Mouse (Mus musculus): ENCODE measurements at regions not wholly inside any gene's neighbourhood (a gene's known extent, or its start where the extent isn't known, plus 50 kb on each side); places are given as distances from the start of the nearest gene placed in this dataset.
A peak's percentile ranks its signal among the peaks of the same experiment; 100 is the strongest.

DNA sequence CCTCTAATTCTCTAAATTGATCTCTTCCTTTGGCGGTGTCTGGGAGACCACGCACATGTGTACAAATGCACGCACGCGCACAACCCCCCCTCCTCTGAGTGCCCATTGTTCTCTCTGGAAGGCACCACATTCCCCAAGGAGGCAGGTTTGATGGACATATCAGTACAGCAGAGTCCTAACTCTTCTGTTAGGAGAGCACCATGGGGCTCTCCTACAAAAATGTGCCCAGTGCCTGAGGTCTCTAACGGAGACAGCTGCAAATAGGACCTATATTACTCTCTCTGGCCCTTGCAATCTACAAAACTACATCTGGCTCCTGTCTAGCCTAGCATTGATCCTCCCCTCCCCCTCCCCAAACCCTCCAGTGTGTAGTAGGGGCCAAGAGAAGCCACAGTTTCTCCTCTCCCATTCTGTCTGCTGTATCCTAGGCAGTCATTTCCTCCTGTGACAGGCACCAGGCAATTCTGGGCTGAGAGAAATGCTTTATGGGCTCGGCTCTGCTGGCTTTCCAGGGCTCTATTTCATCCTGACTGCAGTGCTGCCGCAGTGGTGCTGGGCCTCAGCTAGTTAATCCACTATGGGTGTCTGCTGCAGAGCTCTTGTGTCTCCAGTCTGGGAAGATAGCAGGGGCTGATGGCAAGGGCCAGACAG lies 340.6 kb downstream of the Rps24 start:
- DNase-seq (ENCODE audit: low spot score): no peak

DNA sequence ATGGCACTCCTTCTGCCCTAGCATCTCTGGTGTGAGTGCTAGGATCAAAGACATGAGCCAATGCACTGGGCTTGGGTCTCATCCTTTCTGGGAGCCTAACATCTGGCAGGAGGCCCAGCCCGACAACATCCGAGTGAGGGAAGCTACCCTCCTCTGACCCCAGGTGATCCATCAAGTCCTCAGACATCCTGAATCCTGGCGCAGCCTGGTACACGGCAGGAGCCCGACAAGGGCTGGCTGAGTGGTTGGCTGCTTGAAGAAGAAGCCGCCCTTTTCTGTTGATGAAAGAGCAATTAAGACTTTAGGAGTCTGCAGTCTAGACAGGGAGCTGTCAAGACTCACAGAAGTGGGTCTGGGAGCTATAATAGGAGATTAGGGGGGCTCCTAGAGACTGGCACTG lies 342.1 kb downstream of the Rps24 start:
- DNase-seq (ENCODE audit: low spot score): no peak

DNA sequence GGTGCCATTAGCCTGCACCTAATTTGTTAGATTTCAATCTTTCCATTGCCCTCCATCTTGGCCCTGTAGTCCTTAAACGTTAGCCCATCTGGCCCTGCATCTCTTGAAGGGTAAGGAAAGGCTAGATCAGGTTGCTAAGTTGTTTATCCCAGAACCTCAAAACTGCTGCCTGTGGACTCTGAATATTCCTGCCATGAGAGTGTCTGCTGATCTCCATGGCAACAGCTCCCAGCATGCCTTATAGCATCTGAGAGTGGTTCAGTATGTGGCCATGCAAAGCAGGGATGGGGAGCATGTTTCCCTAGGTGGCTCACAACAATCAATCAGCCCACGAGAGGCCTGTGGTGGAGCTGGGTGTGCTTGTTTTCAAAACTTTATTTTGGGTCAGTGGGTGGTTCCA lies 346.3 kb downstream of the Rps24 start:
- DNase-seq (ENCODE audit: low spot score): no peak

DNA sequence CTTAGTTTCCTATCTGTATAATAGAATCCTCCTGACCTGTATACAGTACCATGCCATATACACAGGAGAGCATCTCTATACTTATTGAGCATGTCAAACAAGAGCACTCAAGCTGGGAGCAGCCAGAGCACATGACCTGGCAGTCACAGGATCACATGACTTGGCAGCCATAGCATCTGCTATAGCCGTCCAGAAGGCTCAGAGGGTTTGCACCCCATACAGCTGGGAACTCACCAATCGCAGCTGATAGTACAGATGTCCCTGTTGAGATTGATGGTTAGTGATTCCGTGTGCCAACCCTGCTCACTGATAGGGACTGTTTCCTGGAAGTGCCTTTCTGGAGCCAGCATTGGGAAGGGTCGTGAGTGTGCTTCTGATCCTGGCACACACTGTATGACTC lies 351.3 kb downstream of the Rps24 start:
- DNase-seq (ENCODE audit: low spot score): no peak

DNA sequence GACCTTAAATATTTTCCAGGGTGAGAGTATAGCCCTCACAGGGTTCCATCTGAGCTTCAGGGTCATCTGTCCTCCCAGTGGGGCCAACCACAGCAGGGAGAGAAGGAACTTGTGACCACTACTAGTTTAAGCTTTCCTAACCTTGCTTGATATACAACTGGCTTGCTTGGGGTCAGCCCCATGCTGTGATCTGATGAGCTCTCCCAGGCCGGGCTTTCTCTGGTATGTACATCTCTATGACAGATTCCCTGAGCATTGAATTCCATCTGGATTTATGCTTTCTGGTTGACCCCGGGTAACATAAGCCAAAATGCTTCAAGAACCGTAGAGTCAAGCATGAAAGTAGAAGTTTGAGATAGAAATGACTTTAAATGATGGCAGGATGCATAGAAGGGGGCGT lies 352.1 kb downstream of the Rps24 start:
- no peak for DNase-seq (ENCODE audit: low spot score)

DNA sequence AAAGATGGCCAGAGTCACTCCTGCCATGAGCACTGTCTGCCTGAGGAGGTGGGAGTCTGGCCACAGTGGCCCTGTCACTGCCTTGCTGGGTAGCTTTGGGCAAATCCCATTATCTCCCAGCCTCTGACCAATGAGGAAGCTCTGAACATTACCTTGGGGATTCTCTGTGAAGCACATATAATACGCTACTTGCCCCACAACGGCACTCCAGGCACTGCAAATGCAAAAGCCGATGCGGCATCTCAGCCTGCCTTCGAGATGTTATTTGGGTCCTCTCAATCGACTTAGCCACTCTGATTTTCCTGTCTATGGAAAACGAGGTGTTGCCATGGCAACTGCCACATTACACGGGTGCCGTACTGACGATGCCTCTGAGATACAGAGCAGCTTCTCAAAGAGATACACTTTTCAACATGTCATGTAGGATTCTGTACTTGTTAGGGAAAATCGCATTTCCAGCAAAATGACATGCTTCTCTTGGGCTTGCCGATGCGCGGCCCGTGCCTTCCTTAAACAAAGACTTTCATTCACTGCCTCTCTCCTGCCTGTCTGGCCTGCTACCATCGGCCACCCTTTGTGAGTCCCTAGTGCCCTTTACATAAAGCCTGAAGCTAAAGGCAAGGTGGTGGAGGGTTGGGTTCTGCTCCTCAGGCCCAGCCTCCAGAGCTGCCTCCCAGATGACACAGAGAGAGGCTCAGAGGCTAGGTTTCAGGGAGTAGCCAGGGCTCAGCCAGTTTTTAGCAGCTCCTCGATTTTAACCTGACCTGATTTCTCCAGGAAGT lies 355.0 kb downstream of the Rps24 start:
- DNase-seq (ENCODE audit: low spot score): peak; percentile 83

DNA sequence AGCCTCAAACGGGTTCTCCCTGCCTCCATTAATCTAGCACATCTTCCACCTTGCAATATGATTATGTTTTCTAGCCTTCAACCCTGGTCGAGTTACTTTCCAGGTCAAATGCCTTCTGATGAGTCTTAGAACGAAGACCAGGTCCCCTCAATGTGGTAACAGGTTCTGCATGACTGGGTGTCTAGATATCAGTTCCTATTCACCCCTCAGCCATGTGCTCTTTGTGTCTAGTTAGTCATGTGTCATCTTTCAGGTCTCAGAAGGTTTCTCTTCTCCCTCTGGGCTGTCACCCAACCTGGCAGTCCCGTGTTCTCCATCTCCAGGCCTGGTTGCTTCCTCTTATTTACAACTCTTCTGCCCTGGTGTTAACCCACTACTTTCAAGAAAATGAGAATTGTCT lies 356.7 kb downstream of the Rps24 start:
- DNase-seq (ENCODE audit: low spot score): no peak

DNA sequence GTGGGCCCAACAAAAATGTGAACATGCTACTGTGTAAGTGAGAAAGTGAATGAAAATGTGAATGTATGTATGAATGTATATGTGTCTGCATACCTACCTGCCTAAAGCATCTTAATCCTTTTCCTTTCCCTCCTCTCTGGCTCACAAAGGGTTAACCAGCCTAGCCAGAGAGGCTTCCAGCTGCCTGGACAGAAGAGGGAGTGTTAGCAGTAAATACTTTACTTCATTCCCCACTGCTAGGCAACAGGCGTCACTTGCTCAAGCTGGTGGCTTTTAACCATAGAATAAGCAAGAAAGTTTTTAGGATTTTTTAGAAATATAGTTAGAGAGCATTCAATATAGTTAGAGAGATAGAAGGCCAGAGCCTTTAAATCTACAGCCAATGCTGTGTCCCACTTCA lies 363.6 kb downstream of the Rps24 start:
- DNase-seq (ENCODE audit: low spot score): no peak

DNA sequence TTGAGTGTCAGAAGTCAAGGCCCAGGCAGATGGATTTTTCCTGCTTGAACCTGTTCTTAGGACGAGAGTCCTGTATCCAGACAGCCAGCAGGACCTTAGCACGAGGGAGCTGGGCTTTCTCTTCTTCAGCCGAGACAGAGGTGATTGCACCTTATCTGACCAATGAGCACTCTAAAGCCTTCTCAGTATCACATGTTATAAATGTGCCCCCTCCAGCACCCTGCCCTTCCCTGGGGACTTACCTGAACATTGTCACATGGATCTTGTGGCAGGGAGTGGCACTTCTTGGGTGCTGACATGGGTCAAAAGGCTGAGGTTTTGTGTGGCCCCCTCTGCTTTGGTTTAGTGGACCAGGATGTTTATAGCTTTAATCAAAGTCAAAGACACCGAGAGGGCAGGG lies 367.5 kb downstream of the Rps24 start:
- DNase-seq (ENCODE audit: low spot score): no peak

DNA sequence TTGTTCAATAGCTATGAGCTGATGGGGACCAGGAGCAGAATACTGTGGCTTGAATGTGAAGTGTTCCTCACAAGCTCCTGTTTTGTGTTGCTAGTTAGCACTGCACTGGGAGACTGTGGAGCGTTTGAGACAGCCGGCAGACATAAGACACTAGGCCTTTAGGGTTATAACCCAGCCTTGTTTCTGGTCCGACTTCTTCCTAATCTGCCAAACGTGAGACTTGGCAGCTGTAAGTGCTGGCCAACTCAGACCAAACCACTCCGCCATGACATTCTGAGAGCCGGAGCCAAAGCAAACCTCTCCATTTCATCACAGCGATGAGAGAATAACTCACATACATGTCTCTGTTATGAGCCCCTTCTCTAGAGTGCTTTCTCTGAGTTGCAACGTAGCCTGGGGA lies 375.2 kb downstream of the Rps24 start:
- DNase-seq (ENCODE audit: low spot score): no peak

DNA sequence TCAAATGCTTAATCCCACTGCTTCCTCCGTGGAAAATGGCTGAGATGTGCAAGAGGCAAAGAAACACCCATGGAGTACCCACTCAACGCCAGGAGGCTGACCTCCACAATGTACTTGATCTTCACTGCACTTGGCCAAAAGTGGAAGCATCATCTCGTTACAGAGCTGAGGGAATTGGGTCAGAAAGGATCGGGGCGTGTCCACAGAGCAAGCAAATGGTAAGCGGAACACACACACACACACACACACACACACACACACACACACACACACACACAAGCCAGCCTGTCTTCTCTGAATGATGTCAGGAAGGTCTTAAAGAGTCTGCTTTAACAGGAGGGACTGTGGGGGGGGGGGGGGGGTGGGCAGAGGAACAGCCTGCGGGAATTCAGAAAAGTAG lies 375.7 kb downstream of the Rps24 start:
- DNase-seq (ENCODE audit: low spot score): no peak

DNA sequence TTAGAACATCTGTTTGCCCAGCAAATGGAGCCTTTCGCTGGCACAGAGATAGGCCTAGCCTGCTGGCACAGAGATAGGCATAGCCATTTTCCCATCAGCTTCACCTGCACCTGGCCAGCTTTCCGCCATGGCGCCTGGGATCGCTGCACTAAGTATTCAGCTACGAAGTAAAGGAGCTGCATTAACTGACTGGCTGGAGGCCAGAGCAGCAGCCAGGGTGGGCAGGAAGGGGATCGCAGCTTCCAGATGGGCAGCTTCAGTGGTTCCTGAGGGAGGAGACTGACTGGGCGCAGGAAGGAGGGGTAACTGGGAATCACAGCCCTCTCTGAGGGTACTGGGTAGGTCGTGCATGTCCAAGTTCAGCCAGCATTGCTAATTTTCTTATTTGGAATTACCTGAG lies 376.2 kb downstream of the Rps24 start:
- DNase-seq (ENCODE audit: low spot score): no peak

DNA sequence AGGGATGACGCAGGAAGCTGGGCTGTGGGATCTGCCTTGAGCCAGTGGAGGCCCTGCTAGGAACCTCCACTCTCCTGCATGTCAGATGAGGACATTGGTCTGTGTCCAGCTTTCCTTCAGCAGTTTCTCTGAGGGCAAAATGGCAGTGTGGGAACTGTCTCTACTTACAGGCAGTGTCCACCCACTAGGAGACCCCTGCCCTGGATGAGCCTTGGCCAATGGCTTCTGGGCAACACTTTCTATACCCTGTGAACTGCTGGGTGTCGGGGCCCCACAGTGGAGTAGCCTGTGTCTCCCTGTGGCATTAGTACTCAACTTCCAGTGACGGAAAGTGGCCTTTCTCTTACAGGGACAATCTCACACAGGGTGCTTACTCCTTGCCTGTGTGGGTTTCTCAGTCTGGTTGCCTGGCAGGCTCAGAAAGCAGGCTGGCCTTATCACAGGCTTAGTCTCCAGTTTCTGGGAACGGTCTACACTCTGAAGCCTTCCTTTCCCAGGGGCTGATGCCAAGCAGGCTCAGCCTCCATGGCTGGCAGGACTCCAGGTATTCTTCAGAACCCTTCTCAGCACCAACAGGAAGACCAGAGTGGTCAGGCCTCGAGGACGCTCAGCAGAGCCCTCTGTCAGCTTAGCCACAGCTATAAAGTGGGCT lies 378.8 kb downstream of the Rps24 start:
- peak; percentile 40 for DNase-seq (ENCODE audit: low spot score)

DNA sequence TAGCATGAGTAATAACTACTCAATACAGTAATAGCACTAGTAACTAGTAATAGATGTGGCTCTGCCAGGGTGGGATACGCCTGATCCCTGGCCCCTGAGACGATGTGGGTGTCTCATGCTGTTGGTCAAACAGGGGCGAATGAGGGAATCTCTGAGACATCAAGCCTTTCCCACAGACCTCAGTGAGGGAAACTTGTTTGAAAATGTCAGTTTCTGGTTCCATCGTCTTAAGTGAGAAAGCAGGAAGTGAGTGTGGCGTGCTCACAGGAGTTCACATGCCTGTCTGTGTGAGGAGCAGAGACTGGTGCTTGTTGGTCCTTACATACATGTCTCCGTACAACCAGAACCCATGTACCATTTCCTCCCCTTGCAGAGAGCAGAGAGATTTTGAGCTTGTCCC lies 380.9 kb downstream of the Rps24 start:
- DNase-seq (ENCODE audit: low spot score): no peak

DNA sequence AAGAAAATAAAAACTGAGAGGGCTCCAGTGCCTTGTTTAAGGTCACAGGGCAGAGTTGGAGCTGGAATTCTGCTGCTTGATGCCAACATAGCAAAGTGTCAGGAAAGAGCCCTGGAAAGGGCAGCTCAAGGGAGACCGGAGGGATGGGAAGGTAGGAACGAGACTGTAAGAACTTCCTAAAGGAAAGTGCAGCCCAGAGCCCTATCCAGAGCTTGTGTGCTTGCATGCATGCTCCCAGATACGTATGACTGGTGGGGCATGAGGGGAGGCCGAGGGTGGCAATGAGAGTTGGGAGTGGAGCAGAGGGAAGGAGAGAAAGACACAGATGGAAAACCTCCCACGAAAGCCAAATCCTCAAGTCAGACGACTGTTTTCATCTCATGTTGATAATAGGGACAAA lies 381.8 kb downstream of the Rps24 start:
- no peak for DNase-seq (ENCODE audit: low spot score)

DNA sequence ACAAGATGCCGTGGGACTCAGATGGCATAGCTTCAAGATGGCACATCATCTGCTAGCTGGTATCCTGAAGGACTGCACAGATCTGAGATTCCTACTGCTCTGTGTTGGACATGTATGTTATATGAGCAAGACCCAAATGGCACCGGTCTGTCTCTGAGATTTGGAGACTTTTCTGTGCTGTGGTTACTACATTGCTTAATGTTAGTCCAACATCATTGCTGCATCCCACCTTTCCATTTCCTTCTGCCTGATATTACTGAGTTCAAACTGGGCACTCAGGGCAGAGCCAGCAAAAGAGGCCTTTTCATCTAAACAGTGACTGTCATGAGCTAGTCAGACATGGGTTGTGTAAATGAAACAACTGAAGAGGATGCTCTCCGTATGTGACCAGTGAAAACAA lies 383.3 kb downstream of the Rps24 start:
- no peak for DNase-seq (ENCODE audit: low spot score)

DNA sequence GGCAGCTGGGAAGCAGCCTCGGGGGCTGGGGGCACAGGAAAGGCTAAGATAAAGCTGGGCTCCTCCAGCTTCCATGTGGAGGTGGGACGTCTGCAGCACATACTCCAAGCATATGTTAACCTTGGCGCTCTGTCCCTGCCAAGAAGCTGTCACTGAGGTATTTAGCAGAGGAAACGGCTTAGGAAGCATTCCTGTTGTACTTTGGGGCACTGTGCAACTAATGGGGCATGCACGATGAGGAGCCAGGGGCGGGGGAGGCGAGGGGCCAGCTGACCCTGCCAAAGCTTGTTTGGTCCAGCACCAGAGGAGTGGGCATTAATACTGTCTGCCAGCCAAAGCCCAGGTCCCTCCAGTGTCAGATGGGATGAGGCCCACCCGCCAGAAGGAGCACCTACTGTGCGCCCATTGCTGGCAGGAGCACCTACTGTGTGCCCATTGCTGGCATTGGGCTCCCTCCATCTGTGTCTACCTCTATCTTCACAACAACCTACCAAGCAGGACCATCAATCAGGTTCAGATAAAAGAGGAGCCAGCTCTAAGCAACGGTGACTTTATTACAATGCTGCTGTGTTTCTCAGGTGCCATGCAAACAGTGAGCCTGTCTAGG lies 384.6 kb downstream of the Rps24 start:
- DNase-seq (ENCODE audit: low spot score): no peak

DNA sequence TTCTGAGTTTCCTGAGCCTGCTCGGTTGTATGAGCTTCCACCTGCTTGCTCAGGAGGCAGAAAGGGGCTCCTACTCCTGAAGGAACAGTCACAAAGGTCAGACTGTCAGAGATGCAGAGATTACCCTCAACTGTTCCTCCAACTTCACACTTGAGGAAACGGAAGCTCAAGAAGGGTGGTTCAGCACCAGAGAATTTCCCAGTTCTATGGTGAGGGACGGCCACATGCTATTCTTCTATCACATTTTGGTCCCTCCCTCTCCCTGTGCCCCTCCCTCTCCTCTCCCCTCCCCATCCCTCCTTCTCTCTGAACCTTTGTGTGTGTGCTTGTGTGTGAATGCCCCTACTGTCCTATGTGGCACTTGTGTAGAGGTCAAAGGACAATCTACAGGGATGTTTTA lies 386.0 kb downstream of the Rps24 start:
- DNase-seq (ENCODE audit: low spot score): no peak

DNA sequence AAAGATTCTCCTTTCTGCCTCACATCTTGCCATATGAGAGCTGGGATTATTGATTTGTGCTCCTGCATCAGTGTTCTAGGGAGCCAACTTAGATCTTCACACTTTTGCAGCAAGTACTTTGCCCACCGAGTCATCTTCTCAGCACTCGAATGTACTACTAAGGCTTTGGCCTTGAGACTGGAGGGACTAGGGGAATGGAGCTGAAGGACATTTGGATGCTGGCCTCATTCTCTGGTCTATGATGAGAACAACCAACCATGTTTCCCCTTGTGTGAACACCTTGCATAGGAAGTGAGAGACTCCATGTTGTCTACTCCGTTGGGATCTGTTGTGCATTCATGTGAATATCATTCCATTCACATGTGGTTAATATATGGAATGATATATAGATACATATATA lies 386.5 kb downstream of the Rps24 start:
- DNase-seq (ENCODE audit: low spot score): no peak

DNA sequence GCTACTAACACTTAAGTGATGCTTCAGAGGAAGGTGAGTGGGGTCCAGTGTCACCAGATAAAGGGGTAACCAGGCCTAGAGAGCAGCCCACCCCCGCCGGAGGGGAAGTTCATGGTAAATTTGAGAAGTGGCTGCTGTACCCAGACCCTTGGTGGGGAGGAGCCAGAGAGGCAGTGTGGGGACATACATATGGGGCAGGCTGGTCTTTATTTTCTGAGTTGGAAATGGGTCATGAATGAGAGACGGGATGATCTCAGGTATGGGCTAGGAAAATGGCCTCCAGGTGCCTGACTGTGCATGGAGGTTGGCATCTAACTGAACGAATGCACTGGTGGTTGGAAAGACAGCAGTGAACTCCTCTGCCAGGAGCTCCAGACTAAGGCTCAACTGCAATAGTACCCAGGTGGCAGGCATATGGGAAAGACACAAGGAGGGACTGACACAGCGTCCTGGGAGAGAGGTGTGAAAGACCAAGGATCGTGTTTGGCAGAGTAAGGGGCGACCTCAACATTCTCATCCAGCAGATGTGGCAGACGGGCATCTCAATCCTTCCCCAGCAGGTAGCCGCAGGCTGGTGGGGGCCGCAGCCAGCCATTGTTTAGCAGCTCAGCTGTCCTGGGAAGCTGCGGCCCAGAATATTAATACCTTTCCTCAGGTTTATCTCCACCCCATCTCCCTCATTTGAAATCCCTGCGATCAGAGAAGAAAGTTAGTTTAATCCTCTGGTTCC lies 387.7 kb downstream of the Rps24 start:
- DNase-seq (ENCODE audit: low spot score): no peak

DNA sequence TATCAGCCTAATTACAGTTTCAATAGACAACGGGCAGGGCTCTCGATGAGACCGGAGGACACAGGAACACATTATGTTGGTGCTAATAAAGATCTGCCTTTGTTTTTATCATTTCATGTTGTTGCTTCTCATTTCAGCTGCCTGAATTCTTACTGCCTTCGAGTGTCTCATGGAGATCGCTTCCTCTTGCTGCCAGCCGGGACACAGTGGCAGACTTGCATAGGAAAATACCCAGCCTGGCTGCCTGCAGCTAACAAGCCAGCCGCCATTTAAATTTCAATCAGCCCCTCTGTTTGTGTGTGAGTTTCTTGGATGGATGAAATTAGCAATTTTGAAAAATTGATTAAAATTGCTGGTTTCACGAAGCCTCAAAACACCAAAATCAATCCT lies 388.2 kb downstream of the Rps24 start:
- DNase-seq (ENCODE audit: low spot score): peak; percentile 32

DNA sequence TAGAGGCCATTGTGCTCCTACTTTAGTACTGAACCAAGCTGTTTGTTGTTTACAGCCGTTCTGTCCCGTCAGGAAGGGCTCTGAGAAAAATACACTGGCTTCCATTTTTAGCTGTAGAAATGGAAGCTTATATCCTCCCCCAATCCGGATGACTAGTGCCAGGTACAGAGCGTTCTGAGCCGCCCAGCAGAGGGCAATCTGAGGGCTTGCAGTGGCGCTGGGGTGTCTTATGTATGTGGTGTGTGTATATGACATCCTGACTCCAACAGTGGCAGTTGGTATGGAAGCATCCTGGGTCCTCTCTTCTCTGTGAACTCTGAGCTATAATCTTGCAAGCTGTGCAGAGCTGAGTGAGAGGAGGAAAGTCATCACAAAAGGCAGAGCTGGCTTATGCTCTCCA lies 389.0 kb downstream of the Rps24 start:
- no peak for DNase-seq (ENCODE audit: low spot score)

All from layer of hippocampus, adult 11-12 months (tissue).